In genomic region chr12:107782147-107782546, GRCm38 (mm10) we compare ENCODE assay signal across 21 mouse cellular contexts.
DNase-seq lines count a peak whose midpoint lies in the region; ATAC-seq and TF ChIP-seq lines count a peak whose summit lies in the region.
"Had no signal": no experiment of that assay in that cellular context is flagged by ENCODE, and none has a peak within 500 bp of the region (broad histone marks: within the 10 kb centered on the region; RNA-seq: fewer than 3 reads in every experiment).

No protein-coding gene starts in this region.

- no peaks in the 10 kb centered on the region for H3K27me3 ChIP-seq in thymus, adult 2 months (ENCODE audit: control insufficient read depth, insufficient read depth, low read length)
- no peaks in the 10 kb centered on the region for H3K27me3 ChIP-seq in forebrain, embryonic 16.5 days (replicated peaks; ENCODE audit: control insufficient read depth, insufficient read depth, low read length)
- H3K27me3 ChIP-seq: CH12.LX; forebrain, embryonic 15.5 days; heart, embryonic 13.5 days; hindbrain, embryonic 12.5 days had no signal

- H3K9me3 ChIP-seq in forebrain, embryonic 16.5 days (ENCODE audit: control insufficient read depth, low read length), result no peaks in the 10 kb centered on the region
- H3K9me3 ChIP-seq: forebrain, embryonic 15.5 days; heart, embryonic 13.5 days; hindbrain, embryonic 12.5 days had no signal

- H3K27ac ChIP-seq in thymus, adult 2 months (ENCODE audit: control insufficient read depth, insufficient read depth, low read length), result peak overlapping the region; percentile 70
- no peak overlapping the region for H3K27ac ChIP-seq in forebrain, embryonic 16.5 days (ENCODE audit: low read length)
- H3K27ac ChIP-seq: forebrain, embryonic 15.5 days; gastrocnemius, adult 2 months; heart, embryonic 13.5 days; hindbrain, embryonic 12.5 days had no signal

- no peak for ATAC-seq in forebrain, embryonic 16.5 days
- ATAC-seq: activated CD4-positive, CD25-positive, alpha-beta regulatory T cell, adult 4 months; forebrain, embryonic 15.5 days; hindbrain, embryonic 16.5 days; inflammation-experienced regulatory T-cells, adult 6 months; Patski had no signal

- peak; percentile 56 for DNase-seq in thymus, adult 2 months
- no peak for DNase-seq in thymus, adult 18-20 months
- peak; percentile 55 for DNase-seq in naive thymus-derived CD4-positive, alpha-beta T cell, adult 2 months (ENCODE audit: low read depth)
- DNase-seq in thymus, postnatal 36 days, result peak; percentile 54 to 70
- DNase-seq in kidney, adult 11 months, result no peak
- DNase-seq: adrenal gland, postnatal 14 days; cerebellum, adult 11-12 months; cerebellum, postnatal 10 days; gastrocnemius, adult 2 months; gastrocnemius, postnatal 25 days; heart, adult 11 months; heart, postnatal 36 days had no signal

- no peaks in the 10 kb centered on the region for H3K36me3 ChIP-seq in thymus, adult 2 months (ENCODE audit: control insufficient read depth, insufficient read depth, low read length)
- H3K36me3 ChIP-seq in forebrain, embryonic 16.5 days (ENCODE audit: control insufficient read depth, insufficient read depth), result no peaks in the 10 kb centered on the region
- H3K36me3 ChIP-seq: forebrain, embryonic 15.5 days; heart, embryonic 13.5 days; hindbrain, embryonic 12.5 days had no signal

- no peak for TF ChIP-seq CTCF in thymus, adult 2 months (IDR thresholded peaks at IDR 0.05; ENCODE audit: borderline replicate concordance, control insufficient read depth, extremely low read depth, insufficient read depth, low read length, poor library complexity)

- no peak overlapping the region for H3K9ac ChIP-seq in forebrain, embryonic 16.5 days (replicated peaks; ENCODE audit: low read depth, low read length)
- H3K9ac ChIP-seq: forebrain, embryonic 15.5 days; heart, embryonic 13.5 days; hindbrain, embryonic 12.5 days had no signal

- peaks cover 77% of the 10 kb centered on the region for H3K4me1 ChIP-seq in thymus, adult 2 months (replicated peaks; ENCODE audit: control insufficient read depth, insufficient read depth, low read length)
- 0 out of 2 replicates have a peak, but pooled peaks cover 3% of the 10 kb centered on the region for H3K4me1 ChIP-seq in forebrain, embryonic 16.5 days (replicated peaks; ENCODE audit: control insufficient read depth, insufficient read depth, low read length)
- H3K4me1 ChIP-seq: heart, embryonic 13.5 days; hindbrain, embryonic 12.5 days had no signal

- 16% methylated on average over 3 of the region's 3 CpGs for WGBS in thymus, adult 2 months
- WGBS in forebrain, embryonic 16.5 days, result 80% methylated on average over 3 of the region's 3 CpGs

- no peak for TF ChIP-seq POLR2A in thymus, adult 2 months (IDR thresholded peaks at IDR 0.05; ENCODE audit: control insufficient read depth, extremely low read depth, insufficient read depth, low read length, poor library complexity)

- no peak overlapping the region for H3K4me2 ChIP-seq in forebrain, embryonic 16.5 days (ENCODE audit: low read length)
- H3K4me2 ChIP-seq: forebrain, embryonic 15.5 days; heart, embryonic 13.5 days; hindbrain, embryonic 12.5 days had no signal

- H3K4me3 ChIP-seq in thymus, adult 2 months (ENCODE audit: control insufficient read depth, insufficient read depth, low read length), result no peak overlapping the region
- H3K4me3 ChIP-seq in forebrain, embryonic 16.5 days (replicated peaks; ENCODE audit: low read length), result no peak overlapping the region
- H3K4me3 ChIP-seq: forebrain, embryonic 15.5 days; gastrocnemius, adult 2 months; heart, embryonic 13.5 days; hindbrain, embryonic 12.5 days had no signal

Comparison
In these comparisons a context has a peak if more than half of its experiments do, and no peak if none do; other contexts are left out.
1. DNase-seq: peak in thymus, adult 2 months (single experiment), naive thymus-derived CD4-positive, alpha-beta T cell, adult 2 months (single experiment) and thymus, postnatal 36 days (2 of 2); none in thymus, adult 18-20 months (0 of 2) and kidney, adult 11 months (single experiment).